Mouse (Mus musculus): ENCODE results near the gene Clstn1.

Clstn1 gene

GRCm38 (mm10) chr4:149634966-149635365 lies 48.7 kb downstream of the Clstn1 start:
- no peak for DNase-seq (ENCODE audit: low spot score in 2 of 2)

- no peak for DNase-seq (ENCODE audit: low spot score in 2 of 2)
These were observed 49.7 kb downstream of the Clstn1 start for GRCm38 (mm10) chr4:149635915-149636415.

GRCm38 (mm10) chr4:149637942-149638341 lies 51.7 kb downstream of the Clstn1 start:
- DNase-seq (ENCODE audit: low spot score in 2 of 2), result no peak

- DNase-seq (ENCODE audit: low spot score in 2 of 2), result no peak
These were observed 54.6 kb downstream of the Clstn1 start for GRCm38 (mm10) chr4:149640831-149641230.

GRCm38 (mm10) chr4:149641400-149641799 lies 55.1 kb downstream of the Clstn1 start:
- DNase-seq (ENCODE audit: low spot score in 2 of 2), result no peak

- DNase-seq (ENCODE audit: low spot score in 2 of 2), result no peak
These were observed 55.7 kb downstream of the Clstn1 start for GRCm38 (mm10) chr4:149641956-149642355.

- DNase-seq (ENCODE audit: low spot score in 2 of 2), result no peak
These were observed 59.5 kb downstream of the Clstn1 start for GRCm38 (mm10) chr4:149645761-149646160.

GRCm38 (mm10) chr4:149648031-149648805 lies 62.0 kb downstream of the Clstn1 start:
- peak in 1 of 2 experiments; percentile 59 for DNase-seq (ENCODE audit: low spot score in 2 of 2)

GRCm38 (mm10) chr4:149650493-149651193 lies 64.4 kb downstream of the Clstn1 start:
- DNase-seq (ENCODE audit: low spot score in 2 of 2), result peak; percentile 73 to 80

GRCm38 (mm10) chr4:149654232-149654631 lies 68.0 kb downstream of the Clstn1 start:
- no peak for DNase-seq (ENCODE audit: low spot score in 2 of 2)

- no peak for DNase-seq (ENCODE audit: low spot score in 2 of 2)
These were observed 71.7 kb downstream of the Clstn1 start for GRCm38 (mm10) chr4:149657858-149658416.

GRCm38 (mm10) chr4:149659495-149660116 lies 73.3 kb downstream of the Clstn1 start:
- DNase-seq (ENCODE audit: low spot score in 2 of 2), result no peak

GRCm38 (mm10) chr4:149660598-149660997 lies 74.3 kb downstream of the Clstn1 start:
- DNase-seq (ENCODE audit: low spot score in 2 of 2), result no peak

- DNase-seq (ENCODE audit: low spot score in 2 of 2), result no peak
These were observed 75.8 kb downstream of the Clstn1 start for GRCm38 (mm10) chr4:149661967-149662589.

- DNase-seq (ENCODE audit: low spot score in 2 of 2), result no peak
These were observed 77.7 kb downstream of the Clstn1 start for GRCm38 (mm10) chr4:149663849-149664503.

GRCm38 (mm10) chr4:149665016-149665691 lies 78.9 kb downstream of the Clstn1 start:
- no peak for DNase-seq (ENCODE audit: low spot score in 2 of 2)

GRCm38 (mm10) chr4:149665692-149666090 lies 79.4 kb downstream of the Clstn1 start:
- DNase-seq (ENCODE audit: low spot score in 2 of 2), result no peak

GRCm38 (mm10) chr4:149671175-149671574 lies 84.9 kb downstream of the Clstn1 start:
- DNase-seq (ENCODE audit: low spot score in 2 of 2), result no peak

- no peak for DNase-seq (ENCODE audit: low spot score in 2 of 2)
These were observed 86.5 kb downstream of the Clstn1 start for GRCm38 (mm10) chr4:149672747-149673146.

- no peak for DNase-seq (ENCODE audit: low spot score in 2 of 2)
These were observed 88.6 kb downstream of the Clstn1 start for GRCm38 (mm10) chr4:149674814-149675377.
